21 mouse cellular contexts compared by ENCODE assay signal in the genomic region with DNA sequence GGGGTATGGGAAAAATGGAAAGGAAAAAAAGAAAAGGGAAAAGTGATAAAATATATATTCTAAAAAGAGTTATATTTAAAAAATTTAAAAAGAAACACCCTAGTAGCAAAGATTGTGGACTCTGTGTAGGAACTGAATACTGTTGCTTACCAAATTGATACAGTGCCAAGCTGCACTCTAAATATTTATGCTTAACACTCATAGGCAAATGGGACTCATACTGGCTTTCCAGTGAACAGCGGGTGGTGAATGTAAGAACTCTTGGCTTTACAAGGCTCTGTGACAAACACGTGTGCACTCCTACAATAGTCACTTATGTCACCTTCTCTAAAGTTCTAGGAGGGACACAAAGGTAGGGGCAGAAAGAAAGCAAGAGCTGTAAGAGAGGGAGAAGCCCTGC.
A peak's percentile ranks its signal among the peaks of the same experiment; 100 is the strongest.
DNase-seq lines count a peak whose midpoint lies in the region; ATAC-seq and TF ChIP-seq lines count a peak whose summit lies in the region.
"Had no signal": no experiment of that assay in that cellular context is flagged by ENCODE, and none has a peak within 500 bp of the region (broad histone marks: within the 10 kb centered on the region; RNA-seq: fewer than 3 reads in every experiment).

No protein-coding gene starts in this region.

- no peak overlapping the region for H3K27ac ChIP-seq in heart, postnatal 0 days (ENCODE audit: low read depth)
- H3K27ac ChIP-seq in heart, embryonic 11.5 days (ENCODE audit: low read depth, low read length), result no peak overlapping the region
- H3K27ac ChIP-seq in kidney, postnatal 0 days, result peak overlapping the region; percentile 62; the same call in 1 of the 2 replicates
- no peak overlapping the region for H3K27ac ChIP-seq in lung, postnatal 0 days (ENCODE audit: low read length)
- H3K27ac ChIP-seq: embryonic facial prominence, embryonic 15.5 days; forebrain, embryonic 10.5 days; heart, embryonic 10.5 days; heart, embryonic 15.5 days; hindbrain, embryonic 15.5 days had no signal

- peak; percentile 27 for DNase-seq in heart, postnatal 0 days (ENCODE audit: low spot score)
- peak; percentile 3 for DNase-seq in kidney, postnatal 0 days (ENCODE audit: low spot score)
- no peak for DNase-seq in kidney, adult 11 months
- peak; percentile 40 for DNase-seq in lung, postnatal 0 days (ENCODE audit: low spot score)
- no peak for DNase-seq in lung, postnatal 14 days
- no peak for DNase-seq in right cerebral cortex, adult 18-20 months
- DNase-seq: adrenal gland, adult 8-10 months; adrenal gland, postnatal 36 days; cerebellum, adult 11 months; cerebellum, adult 8-10 months; cerebellum, postnatal 14 days; embryo, embryonic 11 days; gastrocnemius, postnatal 10 days; heart, adult 18-20 months had no signal

- H3K9me3 ChIP-seq in heart, postnatal 0 days (replicated peaks; ENCODE audit: control insufficient read depth, low read length), result no peaks in the 10 kb centered on the region
- no peaks in the 10 kb centered on the region for H3K9me3 ChIP-seq in heart, embryonic 11.5 days (replicated peaks; ENCODE audit: control insufficient read depth, low read length)
- H3K9me3 ChIP-seq in kidney, postnatal 0 days (replicated peaks; ENCODE audit: low read length), result no peaks in the 10 kb centered on the region
- H3K9me3 ChIP-seq in lung, postnatal 0 days (ENCODE audit: low read length), result no peaks in the 10 kb centered on the region
- H3K9me3 ChIP-seq: embryonic facial prominence, embryonic 15.5 days; forebrain, embryonic 10.5 days; heart, embryonic 10.5 days; heart, embryonic 15.5 days; hindbrain, embryonic 15.5 days had no signal

- no peaks in the 10 kb centered on the region for H3K36me3 ChIP-seq in heart, postnatal 0 days (replicated peaks; ENCODE audit: control insufficient read depth, insufficient read depth, low read length)
- H3K36me3 ChIP-seq in heart, embryonic 11.5 days (ENCODE audit: control insufficient read depth, insufficient read depth, low read length), result no peaks in the 10 kb centered on the region
- no peaks in the 10 kb centered on the region for H3K36me3 ChIP-seq in kidney, postnatal 0 days (ENCODE audit: insufficient read depth, low read length)
- H3K36me3 ChIP-seq in lung, postnatal 0 days (ENCODE audit: insufficient read depth, low read length), result no peaks in the 10 kb centered on the region
- H3K36me3 ChIP-seq: embryonic facial prominence, embryonic 15.5 days; forebrain, embryonic 10.5 days; heart, embryonic 10.5 days; heart, embryonic 15.5 days; hindbrain, embryonic 15.5 days had no signal

- 40% methylated on average over 2 of the region's 2 CpGs for WGBS in heart, postnatal 0 days
- WGBS in heart, embryonic 11.5 days (ENCODE audit: insufficient replicate concordance), result 56% methylated on average over 2 of the region's 2 CpGs
- whole genome bisulfite sequencing in kidney, postnatal 0 days, result 46% methylated on average over 2 of the region's 2 CpGs
- WGBS in lung, postnatal 0 days, result 20% methylated on average over 2 of the region's 2 CpGs

- TF ChIP-seq EP300 in heart, postnatal 0 days (IDR thresholded peaks at IDR 0.05; ENCODE audit: low read depth), result no peak
- TF ChIP-seq EP300 in lung, postnatal 0 days (IDR thresholded peaks at IDR 0.05), result no peak

- no peak overlapping the region for H3K9ac ChIP-seq in heart, postnatal 0 days (replicated peaks; ENCODE audit: low read depth, low read length)
- no peak overlapping the region for H3K9ac ChIP-seq in heart, embryonic 11.5 days (ENCODE audit: low read depth, low read length)
- H3K9ac ChIP-seq in kidney, postnatal 0 days (ENCODE audit: low read depth, low read length), result no peak overlapping the region
- H3K9ac ChIP-seq in lung, postnatal 0 days (replicated peaks; ENCODE audit: low read depth), result no peak overlapping the region
- H3K9ac ChIP-seq: embryonic facial prominence, embryonic 15.5 days; heart, embryonic 15.5 days; hindbrain, embryonic 15.5 days had no signal

- no peak for ATAC-seq in heart, postnatal 0 days (ENCODE audit: insufficient read depth, low read depth)
- ATAC-seq in heart, embryonic 11.5 days (replicated peaks; ENCODE audit: insufficient number of reproducible peaks, low FRiP score, low TSS enrichment), result no peak
- no peak for ATAC-seq in kidney, postnatal 0 days (replicated peaks; ENCODE audit: low FRiP score, low read depth)
- no peak for ATAC-seq in lung, postnatal 0 days

- no peak overlapping the region for H3K4me2 ChIP-seq in heart, postnatal 0 days (ENCODE audit: low read depth, low read length)
- H3K4me2 ChIP-seq in heart, embryonic 11.5 days, result no peak overlapping the region
- H3K4me2 ChIP-seq in kidney, postnatal 0 days (ENCODE audit: low read length), result no peak overlapping the region
- no peak overlapping the region for H3K4me2 ChIP-seq in lung, postnatal 0 days (replicated peaks; ENCODE audit: low read depth, low read length)
- H3K4me2 ChIP-seq: embryonic facial prominence, embryonic 15.5 days; heart, embryonic 15.5 days; hindbrain, embryonic 15.5 days had no signal

- TF ChIP-seq CTCF in heart, postnatal 0 days (IDR thresholded peaks at IDR 0.05; ENCODE audit: low read depth), result no peak
- no peak for TF ChIP-seq CTCF in kidney, postnatal 0 days (IDR thresholded peaks at IDR 0.05; ENCODE audit: low read depth)
- no peak for TF ChIP-seq CTCF in lung, postnatal 0 days (IDR thresholded peaks at IDR 0.05)

- H3K4me3 ChIP-seq in heart, postnatal 0 days (ENCODE audit: low read depth, low read length), result no peak overlapping the region
- H3K4me3 ChIP-seq in heart, embryonic 11.5 days (ENCODE audit: low read depth, low read length), result no peak overlapping the region
- H3K4me3 ChIP-seq in kidney, postnatal 0 days (replicated peaks; ENCODE audit: low read depth, low read length), result no peak overlapping the region
- no peak overlapping the region for H3K4me3 ChIP-seq in lung, postnatal 0 days (ENCODE audit: low read depth, low read length)
- H3K4me3 ChIP-seq: embryonic facial prominence, embryonic 15.5 days; erythroblast, embryonic 14.5 days; forebrain, embryonic 10.5 days; heart, embryonic 10.5 days; heart, embryonic 15.5 days; hindbrain, embryonic 15.5 days had no signal

- H3K4me1 ChIP-seq in heart, postnatal 0 days (ENCODE audit: control insufficient read depth, insufficient read depth), result no peaks in the 10 kb centered on the region
- no peaks in the 10 kb centered on the region for H3K4me1 ChIP-seq in heart, embryonic 11.5 days (ENCODE audit: control insufficient read depth, insufficient read depth, low read length)
- H3K4me1 ChIP-seq in kidney, postnatal 0 days (replicated peaks; ENCODE audit: insufficient read depth, low read length), result no peaks in the 10 kb centered on the region
- no peaks in the 10 kb centered on the region for H3K4me1 ChIP-seq in lung, postnatal 0 days (ENCODE audit: insufficient read depth, low read depth, low read length)
- H3K4me1 ChIP-seq: embryonic facial prominence, embryonic 15.5 days; forebrain, embryonic 10.5 days; heart, embryonic 10.5 days; heart, embryonic 15.5 days; hindbrain, embryonic 15.5 days had no signal

- no peaks in the 10 kb centered on the region for H3K27me3 ChIP-seq in heart, postnatal 0 days (ENCODE audit: control insufficient read depth, insufficient read depth, low read length)
- H3K27me3 ChIP-seq in heart, embryonic 11.5 days (ENCODE audit: control insufficient read depth, insufficient read depth, low read length), result no peaks in the 10 kb centered on the region
- no peaks in the 10 kb centered on the region for H3K27me3 ChIP-seq in kidney, postnatal 0 days (ENCODE audit: insufficient read depth, low read length)
- H3K27me3 ChIP-seq in lung, postnatal 0 days (replicated peaks; ENCODE audit: insufficient read depth, low read length), result no peaks in the 10 kb centered on the region
- H3K27me3 ChIP-seq: embryonic facial prominence, embryonic 15.5 days; heart, embryonic 15.5 days; hindbrain, embryonic 15.5 days had no signal

Comparison
In these comparisons a context has a peak if more than half of its experiments do, and no peak if none do; other contexts are left out.
1. DNase-seq: peak in heart, postnatal 0 days (single experiment), kidney, postnatal 0 days (single experiment) and lung, postnatal 0 days (single experiment); none in kidney, adult 11 months (single experiment), lung, postnatal 14 days (single experiment) and right cerebral cortex, adult 18-20 months (single experiment).